Mouse (Mus musculus) erythroid progenitor cell, adult 5-6 weeks (primary cell): ENCODE data around the gene Mapk1ip1. TPM values are rescaled to one million over a fixed set of nuclear protein-coding genes. Genes with fewer than 3 reads are reported as not detected.
A peak's percentile ranks its signal among the peaks of the same experiment; 100 is the strongest.

Experiments
- ATAC-seq: replicated peaks from 2 replicates; pipeline ENCODE4 v1.8.0; 2016; ENCODE audit warnings: moderate number of reproducible peaks, mild to moderate bottlenecking, moderate TSS enrichment, inconsistent platforms; ENCODE audit not compliant: poor library complexity, low FRiP score, severe bottlenecking
- total RNA-seq, 2 experiments: library from RNA; stranded (forward) in 1 of 2; stranded (reverse) in 1 of 2; fragments of 150-400 nt in 1 of 2; fragments of 186-747, 209-891 nt in 1 of 2; gene quantifications; 2 replicates each; pipeline versions ENCODE4 v1.2.3 to v1.2.4; 2015 to 2017; ENCODE audit warnings: low replicate concordance in 2 of 2

Gene Mapk1ip1
- total RNA-seq (2015; ENCODE audit: low replicate concordance), result 8.6 and 13.8 TPM in 2 replicates
- 7.1 TPM in 1 of 2 replicates, not detected in the other for total RNA-seq (2017; ENCODE audit: low replicate concordance)

DNA sequence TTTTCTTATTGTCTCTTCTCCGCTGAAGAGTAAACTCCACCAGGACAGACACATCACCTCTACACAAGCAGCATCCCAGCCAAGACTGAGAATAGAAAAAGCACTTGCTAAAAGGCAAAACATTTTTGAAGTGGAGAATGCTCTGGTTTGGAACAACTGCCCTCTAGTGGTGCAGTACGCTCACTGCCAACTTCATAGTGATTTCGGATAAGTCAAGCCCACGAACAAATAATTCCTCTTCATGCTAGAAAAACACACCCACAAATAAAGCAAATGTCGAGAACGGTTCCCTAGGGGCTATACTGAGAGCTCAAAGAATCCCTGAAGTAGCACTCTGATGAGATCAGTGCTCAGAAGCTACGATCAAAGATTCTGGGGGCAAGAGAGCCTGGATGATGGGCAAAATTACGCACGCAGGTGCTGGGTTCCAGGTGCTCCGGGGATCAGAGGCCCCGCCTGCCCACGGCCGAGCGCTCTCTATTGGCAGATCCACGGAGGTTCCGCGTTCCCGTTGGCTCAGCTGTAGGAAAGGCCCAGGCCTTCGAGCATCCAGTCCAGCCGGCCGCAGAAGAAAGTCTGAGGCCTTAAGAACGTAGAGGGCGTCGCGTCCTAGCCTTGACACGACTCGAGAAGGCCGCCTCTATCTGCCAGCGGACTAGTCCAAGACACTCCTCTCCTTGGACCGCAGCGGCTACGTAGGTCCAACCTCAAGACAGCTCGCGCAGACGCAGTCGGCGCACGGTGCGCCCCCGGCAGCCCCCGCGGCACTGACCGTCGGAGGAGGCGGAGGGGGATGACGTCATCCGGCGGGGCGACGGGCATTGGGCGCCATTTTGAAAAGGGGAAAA lies at the start of gene Mapk1ip1, which contains the start of gene Ppp2r2d:
TSS of gene Mapk1ip1 (minus strand) at position 730 of the 848 bp plus-strand sequence.
TSS of gene Ppp2r2d (plus strand) at position 536 of the 848 bp plus-strand sequence.
- peak; percentile 86 for ATAC-seq

DNA sequence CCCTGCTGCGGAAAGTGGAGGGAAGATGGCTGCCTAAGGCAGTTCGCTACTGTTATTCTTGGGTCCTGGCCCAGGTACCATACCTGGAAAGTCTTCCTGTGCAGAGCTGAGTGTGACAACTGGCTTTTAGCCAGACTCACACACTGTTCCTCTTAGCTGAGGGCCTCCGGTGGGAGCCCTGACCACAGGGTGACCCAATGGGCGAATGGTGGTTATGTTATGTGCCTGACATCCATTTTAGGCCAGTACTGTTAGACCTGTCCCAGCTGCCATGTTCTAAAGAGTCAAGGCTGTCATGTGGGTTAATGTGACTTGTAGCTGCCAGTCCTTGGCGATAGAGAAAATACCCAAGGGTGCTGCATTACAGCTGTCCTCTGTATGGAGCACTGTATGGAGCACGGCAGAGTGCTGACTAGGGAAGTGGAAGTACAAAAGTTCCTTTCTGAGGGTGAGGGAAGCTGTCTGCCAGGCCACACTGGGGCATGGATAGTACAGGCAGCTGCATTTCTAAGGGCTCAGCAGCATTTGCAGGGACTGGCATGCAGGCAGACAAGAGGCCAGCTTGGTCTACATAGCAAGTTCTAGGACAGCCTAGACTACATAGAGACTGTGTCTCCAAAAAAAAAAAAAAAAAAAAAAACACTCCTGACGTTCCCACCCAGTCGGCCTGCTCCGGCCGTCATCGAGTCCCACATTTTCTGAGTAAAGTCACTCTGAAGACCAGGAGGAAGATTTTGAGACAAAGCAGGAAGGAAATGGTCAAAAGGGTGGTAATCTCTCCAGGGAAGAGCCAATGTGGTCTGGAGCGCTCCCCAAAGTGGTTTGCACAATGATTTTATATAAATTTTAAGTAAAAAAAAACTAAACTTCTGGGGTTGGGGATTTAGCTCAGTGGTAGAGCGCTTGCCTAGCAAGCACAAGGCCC lies 39.6 kb upstream of the Mapk1ip1 start:
- no peak for ATAC-seq

DNA sequence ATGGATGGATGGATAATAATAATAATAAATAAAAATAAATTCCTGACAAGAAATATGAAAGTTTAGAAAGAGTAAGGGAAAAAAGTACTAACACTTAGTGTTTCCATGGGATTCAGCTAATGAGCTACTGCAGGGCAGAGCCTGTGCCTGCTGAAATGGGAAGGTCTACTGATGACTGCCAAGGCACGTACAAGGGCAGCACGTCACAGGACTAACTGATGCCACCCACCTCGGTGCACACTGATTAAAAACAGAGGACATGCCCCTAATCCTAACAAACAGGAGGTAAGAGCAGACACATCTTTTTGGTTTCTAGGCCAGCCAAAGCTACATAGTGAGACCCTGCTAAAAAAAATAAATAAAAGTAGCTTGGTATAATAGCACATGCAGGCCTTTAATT lies 37.7 kb upstream of the Mapk1ip1 start:
- no peak for ATAC-seq

DNA sequence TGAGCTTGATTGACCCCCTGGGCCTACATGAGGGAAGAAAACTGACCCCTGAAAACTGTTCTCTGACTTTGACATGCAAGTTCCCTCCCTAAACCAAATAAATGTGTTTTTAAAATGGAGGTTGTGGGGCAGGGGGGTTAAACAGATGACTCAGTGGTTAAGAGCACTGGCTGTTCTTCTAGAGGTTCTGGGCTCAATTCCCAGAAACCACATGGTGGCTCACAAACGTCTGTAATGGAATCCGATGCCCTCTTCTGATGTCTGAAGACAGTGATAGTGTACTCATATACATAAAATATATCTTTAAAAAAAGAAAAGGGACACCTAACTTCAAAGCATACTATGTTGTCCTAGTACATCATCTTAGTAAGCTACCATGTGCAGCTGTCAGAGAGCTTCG lies 29.0 kb upstream of the Mapk1ip1 start:
- no peak for ATAC-seq

DNA sequence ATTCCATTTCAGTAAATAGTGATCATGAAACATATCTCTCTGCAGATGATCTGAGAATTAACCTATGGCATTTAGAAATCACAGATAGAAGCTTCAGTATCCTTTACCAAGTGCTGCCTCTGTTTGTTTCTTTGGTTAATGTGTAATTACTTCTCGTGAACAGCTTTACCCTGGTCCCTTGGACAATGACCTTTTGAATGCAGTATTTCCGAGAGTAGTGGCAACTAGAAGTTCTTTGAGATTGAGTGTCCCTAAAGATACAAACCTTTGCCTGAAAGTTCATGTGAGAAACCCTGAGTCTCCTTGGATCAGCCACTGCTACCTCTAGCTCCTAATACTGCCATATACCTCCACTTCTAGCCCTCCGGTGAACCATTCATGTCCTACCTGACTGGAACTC lies 26.9 kb upstream of the Mapk1ip1 start:
- no peak for ATAC-seq

DNA sequence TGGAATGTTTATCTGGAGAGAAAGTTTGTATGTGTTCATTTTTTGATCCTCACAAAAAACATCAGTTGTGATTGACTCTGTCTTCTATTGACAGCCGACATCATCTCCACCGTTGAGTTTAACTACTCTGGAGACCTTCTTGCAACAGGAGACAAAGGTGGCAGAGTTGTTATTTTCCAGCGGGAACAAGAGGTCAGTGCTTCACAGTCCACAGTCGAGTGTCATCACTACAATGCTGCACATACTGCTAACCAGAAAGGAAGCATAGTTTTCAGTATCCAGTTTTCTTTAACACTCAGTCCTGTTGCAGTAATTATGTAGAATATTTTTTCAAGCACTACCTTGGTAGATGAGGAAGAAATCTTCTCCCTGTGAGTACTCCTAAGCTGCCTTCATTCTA lies 22.2 kb upstream of the Mapk1ip1 start:
- ATAC-seq, result no peak

DNA sequence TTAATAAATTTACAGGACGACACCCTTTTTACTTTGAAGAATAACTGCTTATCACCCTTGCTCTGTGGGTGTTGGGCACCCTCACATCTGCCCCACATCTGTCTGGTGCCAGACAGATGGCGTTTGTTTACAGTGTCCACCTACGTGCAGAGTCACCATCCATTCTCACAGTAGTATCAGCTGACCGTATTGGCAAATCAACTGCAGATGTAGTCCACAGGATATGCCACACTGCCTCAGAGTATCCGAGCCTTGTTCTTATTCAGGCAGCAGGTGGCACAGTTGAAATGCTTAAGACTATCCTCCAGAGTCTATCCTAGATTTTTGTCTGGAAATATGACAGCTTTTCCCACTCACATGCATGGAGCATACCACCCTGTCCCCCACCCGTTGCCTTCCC lies 21.2 kb upstream of the Mapk1ip1 start:
- no peak; the same call in 1 of the 2 replicates for ATAC-seq

DNA sequence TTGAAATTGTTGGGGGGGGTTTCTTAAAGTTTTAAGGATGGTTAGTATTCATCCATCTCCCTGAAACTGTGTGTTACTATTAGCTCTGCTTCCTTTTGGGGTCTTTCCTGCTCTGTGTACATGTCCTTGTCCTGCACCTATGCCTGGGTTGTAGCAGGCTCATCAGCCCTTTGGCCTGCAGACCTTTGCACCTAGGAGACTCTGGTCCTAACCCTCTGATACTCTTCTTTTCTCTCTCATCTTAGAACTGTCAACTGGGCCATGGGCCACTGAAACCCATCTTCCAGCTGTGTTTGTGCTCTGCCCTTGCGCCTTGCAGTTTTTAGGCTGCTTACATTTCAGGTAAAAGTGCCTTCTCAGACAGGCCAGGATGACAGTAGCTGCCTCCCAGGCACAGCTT lies 18.7 kb upstream of the Mapk1ip1 start:
- ATAC-seq, result no peak

DNA sequence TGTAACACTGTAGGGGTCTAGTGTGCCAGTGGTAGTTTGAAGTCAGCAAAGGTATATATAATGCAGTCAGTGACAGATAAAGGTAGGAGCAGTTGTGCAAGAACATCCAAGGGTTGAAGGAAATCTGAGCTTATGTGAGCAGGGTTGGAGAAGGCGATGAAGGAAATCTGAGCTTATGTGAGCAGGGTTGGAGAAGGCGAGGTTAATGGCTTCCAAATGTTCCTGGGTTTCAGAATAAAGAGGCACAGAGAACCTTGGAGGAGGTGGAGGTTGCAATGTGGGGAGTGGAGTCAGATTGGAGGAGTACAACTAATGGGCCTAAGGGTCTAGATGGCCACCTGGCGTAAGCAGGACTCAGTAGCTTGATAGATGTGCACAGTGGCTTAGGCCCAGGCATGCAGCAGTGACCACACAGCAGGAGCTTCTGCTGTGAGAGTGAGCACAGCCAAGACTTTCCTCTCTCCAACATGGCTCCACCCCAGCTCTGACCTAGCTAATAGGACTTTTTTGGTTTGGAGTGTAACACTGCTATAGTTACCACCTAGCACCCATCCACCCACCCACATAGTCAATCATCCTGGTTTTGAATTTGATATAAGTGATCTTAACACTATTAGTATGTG lies 18.0 kb upstream of the Mapk1ip1 start:
- ATAC-seq, result no peak

DNA sequence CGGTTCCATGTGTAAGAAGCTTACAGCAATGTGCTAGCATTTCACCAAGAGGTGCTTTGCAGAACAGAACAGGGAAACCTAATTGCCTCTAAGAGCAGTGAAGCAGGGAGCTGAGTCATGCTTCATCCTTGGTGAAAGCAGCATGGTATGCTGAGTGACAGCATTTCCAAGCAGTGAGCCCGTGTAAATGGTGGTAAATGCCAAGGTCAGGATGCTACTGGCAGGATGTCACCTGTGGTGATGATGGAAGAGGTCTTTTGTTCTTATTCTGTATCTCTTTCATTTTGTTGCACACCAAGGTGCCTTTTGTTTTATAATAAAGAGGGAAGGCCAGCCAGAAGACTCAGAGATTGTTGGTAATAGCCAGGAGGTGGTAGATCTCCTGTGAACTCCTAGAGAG lies 10.6 kb upstream of the Mapk1ip1 start:
- ATAC-seq, result no peak

DNA sequence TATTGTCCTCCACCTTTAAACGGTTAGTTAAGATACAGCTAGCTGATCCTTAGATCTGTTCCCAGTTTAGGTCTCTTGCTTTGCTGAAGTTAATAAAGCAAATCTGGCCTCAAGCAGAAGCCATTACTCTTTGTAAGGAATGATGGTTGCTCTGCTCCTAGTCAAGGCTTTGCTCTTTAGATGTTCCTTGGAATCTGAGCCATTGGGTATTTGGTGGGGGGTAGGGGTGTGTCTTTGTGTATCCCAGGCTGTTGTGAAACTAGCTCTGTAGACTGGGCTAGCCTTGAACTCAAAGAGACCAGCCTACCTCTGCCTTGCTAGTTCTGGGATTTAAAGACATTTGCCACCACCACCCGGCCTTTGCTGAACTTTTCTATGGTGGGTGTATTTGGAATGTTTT lies 8.1 kb upstream of the Mapk1ip1 start:
- no peak for ATAC-seq

DNA sequence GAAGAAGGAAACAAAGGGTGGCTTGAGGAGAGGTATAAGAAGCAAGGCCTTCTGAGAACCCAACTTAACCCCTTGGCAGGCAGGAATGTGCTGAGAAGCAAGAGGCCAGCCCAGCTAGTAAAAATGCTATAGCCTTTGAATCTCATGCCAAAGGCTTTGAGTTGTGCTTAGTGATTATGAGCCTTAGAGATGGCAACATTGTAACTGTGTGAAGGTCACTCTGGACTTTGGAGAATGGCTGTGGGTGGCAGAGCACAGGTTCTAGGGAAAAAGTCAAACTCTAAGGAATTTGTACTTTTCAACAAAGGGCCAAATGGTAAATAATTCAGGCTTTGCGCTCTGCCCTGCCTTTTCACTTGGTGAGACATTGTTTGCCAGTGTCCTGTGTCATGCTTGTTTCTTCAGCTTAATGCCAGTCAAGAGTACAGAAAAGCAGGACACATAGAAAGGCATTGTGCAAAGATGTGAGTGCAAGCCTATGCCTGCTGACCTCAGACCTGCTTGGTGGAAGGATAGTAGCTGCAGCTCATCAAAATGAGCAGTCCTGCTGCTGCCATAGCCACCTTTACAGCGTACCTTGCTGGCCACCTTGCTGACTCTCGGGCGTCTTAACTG lies 7.5 kb upstream of the Mapk1ip1 start:
- ATAC-seq, result no peak

DNA sequence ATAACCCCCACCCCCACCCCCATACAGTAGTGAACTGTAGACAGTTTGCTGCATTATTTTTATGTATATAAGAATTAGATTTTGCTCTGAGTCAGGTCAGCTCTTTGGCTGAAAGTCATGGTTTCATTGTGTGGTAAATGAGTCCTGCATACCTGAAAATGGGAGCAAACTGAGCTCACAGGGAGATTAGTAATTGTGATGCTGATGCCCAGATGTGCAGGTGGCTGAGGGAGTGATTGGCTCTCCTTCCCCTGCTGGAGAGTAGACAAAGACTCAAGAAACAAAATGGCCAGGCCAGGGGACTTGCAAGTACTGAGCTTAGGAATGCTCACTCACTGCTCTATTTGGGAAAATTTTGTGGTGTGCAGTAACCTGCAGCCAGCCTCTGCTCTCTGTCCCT lies 4.0 kb upstream of the Mapk1ip1 start:
- no peak for ATAC-seq

DNA sequence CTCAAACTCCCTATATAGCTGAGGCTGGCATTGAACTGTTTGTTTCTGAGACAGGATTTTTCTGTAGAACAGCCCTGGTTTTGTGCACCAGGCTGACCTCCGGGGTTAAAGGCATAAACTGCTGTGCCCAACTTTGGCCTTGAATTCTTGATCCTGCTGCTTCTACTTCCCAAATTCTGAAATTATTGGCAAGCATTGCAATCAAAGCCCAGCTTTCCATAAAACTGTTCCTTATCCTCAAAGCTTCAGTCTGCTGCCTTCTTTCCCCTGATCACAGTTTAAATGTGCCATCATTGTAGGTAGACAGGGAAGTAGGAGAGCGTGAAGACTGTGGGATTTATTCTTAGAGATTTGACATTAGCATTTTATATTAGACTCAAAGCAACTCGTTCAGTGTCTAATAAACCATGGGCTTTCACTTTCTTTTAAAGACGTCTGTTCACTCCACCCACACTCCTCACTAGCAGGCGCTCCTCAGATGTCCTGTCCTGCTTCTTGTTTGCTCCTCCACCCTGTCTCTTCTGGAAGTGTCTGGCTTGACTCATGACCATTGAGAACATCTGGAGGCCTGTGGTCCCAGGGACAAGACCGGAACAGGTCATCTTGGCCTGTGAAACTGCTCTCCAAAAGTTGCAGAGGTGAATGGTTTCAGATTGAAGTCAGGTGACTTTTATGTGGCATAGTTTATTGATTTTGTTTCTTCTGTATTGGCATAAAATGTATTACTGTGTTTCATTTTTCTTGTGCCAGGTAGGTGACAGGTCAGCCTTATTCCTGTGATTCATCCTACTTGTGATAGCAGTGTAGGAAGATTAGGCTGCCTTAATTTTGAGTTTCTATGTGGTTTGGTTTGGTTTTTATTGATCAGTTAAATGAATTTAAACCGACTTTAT lies 2.2 kb upstream of the Mapk1ip1 start:
- no peak for ATAC-seq

DNA sequence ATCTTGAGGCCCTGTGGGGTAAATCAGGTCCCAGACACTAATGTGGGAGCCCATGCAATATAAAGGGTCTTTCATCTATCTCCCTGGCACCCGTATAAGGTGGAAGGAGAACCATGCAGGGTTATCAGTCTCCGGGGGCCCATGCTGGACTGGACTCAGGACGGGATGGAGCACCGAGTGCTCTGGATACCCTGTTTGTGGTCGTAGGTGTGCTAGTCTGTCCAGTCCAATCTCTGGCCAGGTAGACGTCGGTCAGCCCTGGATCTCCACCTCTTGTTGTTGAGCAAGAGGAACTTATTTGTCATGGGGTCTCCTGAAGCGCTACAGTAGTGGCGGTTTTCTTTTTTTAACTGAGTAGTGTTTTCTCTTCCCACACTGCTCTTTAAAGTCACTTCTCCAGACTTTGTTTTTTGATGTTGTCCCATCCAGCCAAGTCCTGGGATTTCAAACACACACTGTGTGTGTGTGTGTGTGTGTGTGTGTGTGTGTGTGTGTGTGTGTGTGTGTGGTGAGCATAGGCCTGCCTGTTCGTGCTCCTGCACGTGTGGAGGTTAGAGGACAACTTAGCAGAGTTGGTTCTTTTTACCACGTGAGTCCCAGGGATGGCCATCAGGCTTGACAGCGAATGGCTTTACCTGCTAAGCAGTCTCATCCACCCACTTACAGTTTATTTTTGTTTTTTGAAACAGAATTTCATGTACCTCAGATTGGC lies 1.4 kb upstream of the Mapk1ip1 start:
- no peak for ATAC-seq

DNA sequence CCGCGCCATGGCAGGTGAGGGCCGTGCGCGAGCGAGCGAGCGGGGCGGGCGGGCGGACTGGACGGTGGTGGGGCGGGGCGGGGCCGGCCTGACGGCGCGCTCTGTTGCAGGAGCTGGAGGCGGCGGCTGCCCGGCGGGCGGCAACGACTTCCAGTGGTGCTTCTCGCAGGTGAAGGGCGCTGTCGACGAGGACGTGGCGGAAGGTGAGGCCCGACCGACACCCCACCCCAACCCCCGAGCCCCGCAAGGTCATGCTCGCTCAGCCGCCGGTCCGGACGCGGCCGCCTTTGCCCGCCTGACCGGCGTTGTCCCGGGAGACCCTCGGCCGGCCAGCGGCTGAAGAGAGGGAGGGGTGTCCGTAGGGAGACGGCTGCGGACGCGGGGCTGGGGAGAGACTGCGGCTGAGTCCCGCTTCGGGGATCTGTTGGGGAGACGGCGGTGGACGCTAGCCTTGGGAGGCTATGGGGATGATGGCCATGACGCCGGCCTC lies 474 bp upstream of the Mapk1ip1 start:
- peak; percentile 63 for ATAC-seq

DNA sequence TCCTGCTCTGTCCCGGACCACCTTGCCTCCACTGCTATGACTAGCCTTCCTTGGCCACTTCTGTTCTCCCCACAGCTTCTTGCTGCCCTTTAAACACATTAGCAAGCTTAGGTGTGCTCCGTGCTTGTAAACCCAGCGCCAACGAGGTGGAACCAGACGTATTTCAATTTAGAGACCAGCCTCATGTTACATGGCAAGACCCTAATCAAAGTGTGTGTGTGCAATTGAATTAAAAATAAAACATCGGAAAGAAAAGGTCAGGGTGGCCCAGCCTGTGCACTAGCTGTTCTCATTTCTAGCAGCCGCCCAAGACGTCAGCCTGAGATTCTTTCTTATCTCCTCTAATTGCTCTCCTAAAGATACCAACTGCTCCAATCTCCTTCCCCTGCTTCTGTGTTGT lies 962 bp downstream of the Mapk1ip1 start:
- no peak for ATAC-seq

DNA sequence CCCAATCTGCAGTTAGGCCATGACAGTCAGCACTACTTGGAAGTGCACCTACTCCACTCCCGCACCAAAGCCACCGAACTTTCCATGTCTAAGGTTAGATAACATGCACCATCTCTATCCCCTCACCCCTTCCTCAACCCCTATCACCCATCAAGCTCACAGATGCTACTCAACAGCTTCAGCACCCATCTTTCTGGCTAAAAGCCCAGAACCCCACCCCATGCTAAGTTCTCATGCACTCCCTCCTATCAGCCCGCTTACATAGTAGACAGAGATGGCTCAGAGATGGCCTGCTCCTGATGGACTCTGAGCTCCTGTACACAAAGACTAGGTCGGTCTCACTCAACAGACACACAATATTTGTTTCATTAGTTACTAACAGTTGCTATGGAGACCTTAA lies 2.7 kb downstream of the Mapk1ip1 start:
- no peak for ATAC-seq
